Mouse (Mus musculus): Measurements from ENCODE around the gene Rcc1.

The Rcc1 gene

GRCm38 (mm10) chr4:132355403-132355802, 2.0 kb upstream of the Rcc1 start:
- DNase-seq (ENCODE audit: low read depth, low spot score), result no peak

- DNase-seq (ENCODE audit: low read depth, low spot score), result no peak
Observed at GRCm38 (mm10) chr4:132354571-132354970, 1.2 kb upstream of the Rcc1 start.

GRCm38 (mm10) chr4:132352739-132353138, 666 bp downstream of the Rcc1 start:
- no peak for DNase-seq (ENCODE audit: low read depth, low spot score)

- DNase-seq (ENCODE audit: low read depth, low spot score), result no peak
Observed at GRCm38 (mm10) chr4:132351401-132351800, 2.0 kb downstream of the Rcc1 start.

- DNase-seq (ENCODE audit: low read depth, low spot score), result no peak
Observed at GRCm38 (mm10) chr4:132350854-132351253, 2.6 kb downstream of the Rcc1 start.

GRCm38 (mm10) chr4:132350123-132350740, 3.2 kb downstream of the Rcc1 start:
- no peak for DNase-seq (ENCODE audit: low read depth, low spot score)

- DNase-seq (ENCODE audit: low read depth, low spot score), result no peak
Observed at GRCm38 (mm10) chr4:132349495-132350122, 3.8 kb downstream of the Rcc1 start.

- no peak for DNase-seq (ENCODE audit: low read depth, low spot score)
Observed at GRCm38 (mm10) chr4:132346661-132347060, 6.7 kb downstream of the Rcc1 start.

- DNase-seq (ENCODE audit: low read depth, low spot score), result no peak
Observed at GRCm38 (mm10) chr4:132346261-132346660, 7.1 kb downstream of the Rcc1 start.

GRCm38 (mm10) chr4:132345843-132346212, 7.6 kb downstream of the Rcc1 start:
- DNase-seq (ENCODE audit: low read depth, low spot score), result no peak

- peak; percentile 91 for DNase-seq (ENCODE audit: low read depth, low spot score)
Observed at GRCm38 (mm10) chr4:132345135-132345842, 8.1 kb downstream of the Rcc1 start.

- no peak for DNase-seq (ENCODE audit: low read depth, low spot score)
Observed at GRCm38 (mm10) chr4:132344403-132345134, 8.8 kb downstream of the Rcc1 start.

GRCm38 (mm10) chr4:132341451-132341850, 12.0 kb downstream of the Rcc1 start:
- DNase-seq (ENCODE audit: low read depth, low spot score), result no peak

GRCm38 (mm10) chr4:132338943-132339342, 14.5 kb downstream of the Rcc1 start:
- no peak for DNase-seq (ENCODE audit: low read depth, low spot score)

- DNase-seq (ENCODE audit: low read depth, low spot score), result no peak
Observed at GRCm38 (mm10) chr4:132332880-132333279, 20.5 kb downstream of the Rcc1 start.

GRCm38 (mm10) chr4:132331960-132332359, 21.4 kb downstream of the Rcc1 start:
- no peak for DNase-seq (ENCODE audit: low read depth, low spot score)

- no peak for DNase-seq (ENCODE audit: low read depth, low spot score)
Observed at GRCm38 (mm10) chr4:132329835-132330354, 23.5 kb downstream of the Rcc1 start.

- peak; percentile 94 for DNase-seq (ENCODE audit: low read depth, low spot score)
Observed at GRCm38 (mm10) chr4:132329115-132329834, 24.1 kb downstream of the Rcc1 start, which contains the start of gene Trnau1ap. Gene Trnau1ap (minus strand): TSS chr4:132329538.

- no peak for DNase-seq (ENCODE audit: low read depth, low spot score)
Observed at GRCm38 (mm10) chr4:132328391-132328982, 24.9 kb downstream of the Rcc1 start.

- DNase-seq (ENCODE audit: low read depth, low spot score), result no peak
Observed at GRCm38 (mm10) chr4:132326481-132326880, 26.9 kb downstream of the Rcc1 start.

GRCm38 (mm10) chr4:132315711-132316110, 37.7 kb downstream of the Rcc1 start:
- no peak for DNase-seq (ENCODE audit: low read depth, low spot score)
